Mouse (Mus musculus) hindbrain, embryonic 10.5 days (tissue): ENCODE data around the gene Cers3. TPM values are rescaled to one million over a fixed set of nuclear protein-coding genes. Genes with fewer than 3 reads are reported as not detected.

ENCODE experiments used
- DNase-seq: peaks from one replicate; pipeline ENCODE4 v3.0.0-alpha.2; 2017; ENCODE audit warnings: low spot score
- H3K27ac ChIP-seq: fragments of 300-500 bp; sonication (generic); 2 replicates; pipeline ENCODE4 v1.5.1; 2016; ENCODE audit warnings: mild to moderate bottlenecking, moderate library complexity
- H3K27me3 ChIP-seq: fragments of 300-500 bp; sonication (generic); 2 replicates; pipeline ENCODE4 v1.6.1; 2016; ENCODE audit warnings: mild to moderate bottlenecking; ENCODE audit not compliant: poor library complexity, insufficient read depth, severe bottlenecking
- H3K36me3 ChIP-seq: fragments of 300-500 bp; sonication (generic); 2 replicates; pipeline ENCODE4 v1.6.1; 2016; ENCODE audit warnings: mild to moderate bottlenecking, moderate library complexity
- H3K4me1 ChIP-seq: fragments of 300-500 bp; sonication (generic); replicated peaks from 2 replicates; pipeline ENCODE4 v1.6.1; 2016; ENCODE audit warnings: mild to moderate bottlenecking
- H3K4me3 ChIP-seq: fragments of 300-500 bp; sonication (generic); 2 replicates; pipeline ENCODE4 v1.5.1; 2016; ENCODE audit warnings: mild to moderate bottlenecking, moderate library complexity
- H3K9me3 ChIP-seq: fragments of 300-500 bp; sonication (generic); 2 replicates; pipeline ENCODE4 v1.6.1; 2016; ENCODE audit warnings: mild to moderate bottlenecking, moderate library complexity
- WGBS: fragments of 180-500 bp; shearing (Covaris S2); methylation state at CpG from one replicate; pipeline ENCODE4 v1.1.7; 2016; 5-methylcytosine and 5-hydroxymethylcytosine counted together
- polyA plus RNA-seq: library from polyadenylated mRNA; unstranded; fragments of >200 nt; fragmentation: Nextera tagmentation; extraction: Ambion mirVana; gene quantifications from 2 replicates; pipeline ENCODE4 v1.2.1, GENCODE M21; 2016

Cers3 gene
- polyA plus RNA-seq, 1 experiment from 2014 or later = 0.84 TPM

GRCm38 (mm10) chr7:66741008-66741407 lies 2.3 kb upstream of the Cers3 start:
- no peak for DNase-seq
- Histone ChIP-seq H3K9me3 (no peaks in the 10 kb centered on the region), H3K4me1 (0 out of 2 replicates have a peak, but pooled peaks cover 3% of the 10 kb centered on the region), H3K27me3 (no peaks in the 10 kb centered on the region), H3K36me3 (no peaks in the 10 kb centered on the region), H3K4me3 (no peak overlapping the region), H3K27ac (no peak overlapping the region)
- 86% methylated on average over 5 of the region's 5 CpGs for WGBS

- Histone ChIP-seq H3K36me3 (no peaks in the 10 kb centered on the region), H3K27me3 (no peaks in the 10 kb centered on the region), H3K4me1 (0 out of 2 replicates have a peak, but pooled peaks cover 3% of the 10 kb centered on the region), H3K27ac (no peak overlapping the region), H3K9me3 (no peaks in the 10 kb centered on the region), H3K4me3 (no peak overlapping the region)
- no peak for DNase-seq
- WGBS = 60% methylated on average over 8 of the region's 8 CpGs
Measured at GRCm38 (mm10) chr7:66741412-66741811, 1.9 kb upstream of the Cers3 start.

GRCm38 (mm10) chr7:66746972-66747371 lies 3.7 kb downstream of the Cers3 start:
- WGBS = 86% methylated on average over 7 of the region's 7 CpGs
- DNase-seq = no peak
- H3K36me3 ChIP-seq = no peaks in the 10 kb centered on the region

GRCm38 (mm10) chr7:66749998-66750397 lies 6.7 kb downstream of the Cers3 start:
- Histone ChIP-seq H3K27me3 (no peaks in the 10 kb centered on the region), H3K4me1 (no peaks in the 10 kb centered on the region), H3K36me3 (no peaks in the 10 kb centered on the region), H3K27ac (no peak overlapping the region), H3K4me3 (no peak overlapping the region), H3K9me3 (no peaks in the 10 kb centered on the region)
- no peak for DNase-seq
- 86% methylated on average over 1 of the region's 1 CpGs for WGBS

More at GRCm38 (mm10) chr7:66746972-66747371, 3.7 kb downstream of the Cers3 start:
- H3K4me1 ChIP-seq = no peaks in the 10 kb centered on the region
- H3K27me3 ChIP-seq = no peaks in the 10 kb centered on the region
- no peak overlapping the region for H3K27ac ChIP-seq
- H3K9me3 ChIP-seq = no peaks in the 10 kb centered on the region
- no peak overlapping the region for H3K4me3 ChIP-seq

GRCm38 (mm10) chr7:66753816-66754215 lies 10.5 kb downstream of the Cers3 start:
- Histone ChIP-seq H3K27ac (no peak overlapping the region), H3K9me3 (no peaks in the 10 kb centered on the region), H3K4me1 (no peaks in the 10 kb centered on the region), H3K27me3 (no peaks in the 10 kb centered on the region), H3K4me3 (no peak overlapping the region), H3K36me3 (no peaks in the 10 kb centered on the region)
- 88% methylated on average over 8 of the region's 8 CpGs for WGBS
- no peak for DNase-seq

- H3K27me3 ChIP-seq = no peaks in the 10 kb centered on the region
- H3K36me3 ChIP-seq = no peaks in the 10 kb centered on the region
- no peak overlapping the region for H3K4me3 ChIP-seq
- no peaks in the 10 kb centered on the region for H3K9me3 ChIP-seq
- 87% methylated on average over 7 of the region's 7 CpGs for WGBS
- DNase-seq = no peak
- no peaks in the 10 kb centered on the region for H3K4me1 ChIP-seq
- H3K27ac ChIP-seq = no peak overlapping the region
Measured at GRCm38 (mm10) chr7:66755611-66756010, 12.3 kb downstream of the Cers3 start.

- no peaks in the 10 kb centered on the region for H3K27me3 ChIP-seq
- H3K36me3 ChIP-seq = no peaks in the 10 kb centered on the region
- DNase-seq = no peak
- H3K27ac ChIP-seq = no peak overlapping the region
- no peaks in the 10 kb centered on the region for H3K9me3 ChIP-seq
- no peak overlapping the region for H3K4me3 ChIP-seq
- WGBS = 77% methylated on average over 5 of the region's 5 CpGs
- no peaks in the 10 kb centered on the region for H3K4me1 ChIP-seq
Measured at GRCm38 (mm10) chr7:66769902-66770301, 26.6 kb downstream of the Cers3 start.

GRCm38 (mm10) chr7:66770706-66771105 lies 27.4 kb downstream of the Cers3 start:
- H3K4me1 ChIP-seq = no peaks in the 10 kb centered on the region
- DNase-seq = no peak
- no peaks in the 10 kb centered on the region for H3K36me3 ChIP-seq
- H3K27me3 ChIP-seq = no peaks in the 10 kb centered on the region
- no peaks in the 10 kb centered on the region for H3K9me3 ChIP-seq
- no peak overlapping the region for H3K27ac ChIP-seq
- no peak overlapping the region for H3K4me3 ChIP-seq
- 81% methylated on average over 3 of the region's 3 CpGs for WGBS

- H3K9me3 ChIP-seq = no peaks in the 10 kb centered on the region
- H3K27me3 ChIP-seq = no peaks in the 10 kb centered on the region
- no peak overlapping the region for H3K27ac ChIP-seq
- DNase-seq = no peak
- WGBS = 92% methylated on average over 6 of the region's 6 CpGs
- no peaks in the 10 kb centered on the region for H3K4me1 ChIP-seq
- no peak overlapping the region for H3K4me3 ChIP-seq
- H3K36me3 ChIP-seq = no peaks in the 10 kb centered on the region
Measured at GRCm38 (mm10) chr7:66771252-66771651, 27.9 kb downstream of the Cers3 start.

- no peaks in the 10 kb centered on the region for H3K36me3 ChIP-seq
- no peaks in the 10 kb centered on the region for H3K27me3 ChIP-seq
- H3K27ac ChIP-seq = no peak overlapping the region
- no peak for DNase-seq
- WGBS = 78% methylated on average over 2 of the region's 2 CpGs
- H3K4me3 ChIP-seq = no peak overlapping the region
- H3K4me1 ChIP-seq = no peaks in the 10 kb centered on the region
- no peaks in the 10 kb centered on the region for H3K9me3 ChIP-seq
Measured at GRCm38 (mm10) chr7:66779411-66779810, 36.1 kb downstream of the Cers3 start.

GRCm38 (mm10) chr7:66779944-66780942 lies 36.9 kb downstream of the Cers3 start:
- H3K4me3 ChIP-seq = no peak overlapping the region
- no peaks in the 10 kb centered on the region for H3K36me3 ChIP-seq
- DNase-seq = no peak
- H3K9me3 ChIP-seq = no peaks in the 10 kb centered on the region
- no peaks in the 10 kb centered on the region for H3K4me1 ChIP-seq
- WGBS = 71% methylated on average over 10 of the region's 10 CpGs
- no peaks in the 10 kb centered on the region for H3K27me3 ChIP-seq
- H3K27ac ChIP-seq = no peak overlapping the region

GRCm38 (mm10) chr7:66786476-66786875 lies 43.2 kb downstream of the Cers3 start:
- Histone ChIP-seq H3K4me1 (peaks cover 10% of the 10 kb centered on the region), H3K9me3 (no peaks in the 10 kb centered on the region), H3K27ac (no peak overlapping the region), H3K27me3 (no peaks in the 10 kb centered on the region), H3K36me3 (no peaks in the 10 kb centered on the region), H3K4me3 (no peak overlapping the region)
- 82% methylated on average over 3 of the region's 3 CpGs for WGBS
- no peak for DNase-seq

GRCm38 (mm10) chr7:66787816-66788215 lies 44.5 kb downstream of the Cers3 start:
- WGBS = 63% methylated on average over 2 of the region's 2 CpGs
- H3K36me3 ChIP-seq = no peaks in the 10 kb centered on the region
- DNase-seq = no peak

More at GRCm38 (mm10) chr7:66787816-66788215, 44.5 kb downstream of the Cers3 start:
- Histone ChIP-seq H3K9me3 (no peaks in the 10 kb centered on the region), H3K27me3 (no peaks in the 10 kb centered on the region), H3K4me1 (peaks cover 10% of the 10 kb centered on the region), H3K27ac (no peak overlapping the region), H3K4me3 (no peak overlapping the region)
